Mouse (Mus musculus): ENCODE results near the gene Cgn. TPM values are rescaled to one million over a fixed set of nuclear protein-coding genes. Genes with fewer than 3 reads are reported as not detected.

The Cgn gene
- 2.9 and 4.5 TPM in 2 replicates for polyA plus RNA-seq (2012; rRNA removed; ENCODE audit: low replicate concordance)

DNA sequence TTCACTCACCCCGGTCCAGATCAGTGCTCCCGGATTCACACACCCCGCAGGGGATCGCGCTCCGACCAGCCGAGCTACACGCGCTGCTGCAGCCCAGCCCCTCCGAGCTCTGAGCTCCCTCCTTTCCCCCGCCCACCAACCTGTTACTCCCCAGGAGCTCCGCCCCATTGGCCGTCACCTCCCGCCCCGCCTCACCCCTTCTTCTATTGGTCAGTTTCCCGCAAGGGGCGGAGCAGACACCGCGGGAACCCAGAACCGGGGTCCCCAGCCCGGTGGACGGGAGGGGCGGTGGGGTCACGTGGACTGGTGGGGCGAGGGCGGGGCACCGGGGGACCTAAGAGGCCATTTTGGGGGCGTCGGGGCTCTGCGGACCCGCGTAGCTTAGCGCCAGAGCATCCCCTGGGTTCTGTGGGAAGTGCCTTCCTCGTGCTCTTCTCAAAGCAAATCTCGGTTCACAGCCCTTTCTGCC lies at the start of gene Cgn:
Gene Cgn (minus strand): TSS at position 126 of the 469 bp plus-strand sequence.

Other genes starting within 250 kb of the Cgn start
- 6.6 and 12.5 TPM in 2 replicates for gene Snx27, start 203.8 kb downstream of the Cgn start, polyA plus RNA-seq (2012; rRNA removed; ENCODE audit: low replicate concordance)
- gene Gm10972, start 143.4 kb downstream of the Cgn start, polyA plus RNA-seq (2012; rRNA removed; ENCODE audit: low replicate concordance), result not detected in 2 replicates
- 5.7 and 10.6 TPM in 2 replicates for gene Tuft1, start 127.6 kb downstream of the Cgn start, polyA plus RNA-seq (2012; rRNA removed; ENCODE audit: low replicate concordance)
- 0.55 and 5.6 TPM in 2 replicates for gene Selenbp2, start 92.9 kb downstream of the Cgn start, polyA plus RNA-seq (2012; rRNA removed; ENCODE audit: low replicate concordance)
- 26.7 and 26.9 TPM in 2 replicates for gene Pogz, start 51.1 kb upstream of the Cgn start, polyA plus RNA-seq (2012; rRNA removed; ENCODE audit: low replicate concordance)
- gene Psmb4, start 100.5 kb upstream of the Cgn start, polyA plus RNA-seq (2012; rRNA removed; ENCODE audit: low replicate concordance), result 192 and 304 TPM in 2 replicates
- 96.0 and 144 TPM in 2 replicates for gene Selenbp1, start 146.6 kb upstream of the Cgn start, polyA plus RNA-seq (2012; rRNA removed; ENCODE audit: low replicate concordance)
- 15.1 and 25.0 TPM in 2 replicates for gene Rfx5, start 167.6 kb upstream of the Cgn start, polyA plus RNA-seq (2012; rRNA removed; ENCODE audit: low replicate concordance)
- 39.5 and 57.8 TPM in 2 replicates for gene Pi4kb, start 188.2 kb upstream of the Cgn start, polyA plus RNA-seq (2012; rRNA removed; ENCODE audit: low replicate concordance)
- gene Zfp687, start 229.0 kb upstream of the Cgn start, polyA plus RNA-seq (2012; rRNA removed; ENCODE audit: low replicate concordance), result 21.6 and 25.1 TPM in 2 replicates

All from mammary gland, adult 2 months (tissue).